Mouse (Mus musculus) midbrain, embryonic 10.5 days (tissue): ENCODE data around the gene Senp7. TPM values are rescaled to one million over a fixed set of nuclear protein-coding genes. Genes with fewer than 3 reads are reported as not detected.

Experiments
- DNase-seq: peaks from one replicate; pipeline ENCODE4 v3.0.0-alpha.2; 2017; ENCODE audit warnings: low spot score
- H3K27ac ChIP-seq: fragments of 300-500 bp; sonication (generic); replicated peaks from 2 replicates; pipeline ENCODE4 v1.5.1; 2016; ENCODE audit warnings: mild to moderate bottlenecking
- H3K27me3 ChIP-seq: fragments of 300-500 bp; sonication (generic); 2 replicates; pipeline ENCODE4 v1.6.1; 2016; ENCODE audit warnings: low read depth, mild to moderate bottlenecking; ENCODE audit not compliant: poor library complexity, severe bottlenecking
- H3K36me3 ChIP-seq: fragments of 300-500 bp; sonication (generic); 2 replicates; pipeline ENCODE4 v1.6.1; 2016; ENCODE audit warnings: mild to moderate bottlenecking, moderate library complexity
- H3K4me1 ChIP-seq: fragments of 300-500 bp; sonication (generic); 2 replicates; pipeline ENCODE4 v1.6.1; 2016
- H3K4me3 ChIP-seq: fragments of 300-500 bp; sonication (generic); 2 replicates; pipeline ENCODE4 v1.5.1; 2016; ENCODE audit warnings: mild to moderate bottlenecking, moderate library complexity
- H3K9me3 ChIP-seq: fragments of 300-500 bp; sonication (generic); replicated peaks from 2 replicates; pipeline ENCODE4 v1.6.1; 2016; ENCODE audit warnings: mild to moderate bottlenecking
- WGBS: fragments of 180-500 bp; shearing (Covaris S2); methylation state at CpG from one replicate; pipeline ENCODE4 v1.1.7; 2016; 5-methylcytosine and 5-hydroxymethylcytosine counted together
- polyA plus RNA-seq: library from polyadenylated mRNA; unstranded; fragments of >200 nt; fragmentation: Nextera tagmentation; extraction: Ambion mirVana; gene quantifications from 2 replicates; pipeline ENCODE4 v1.2.1, GENCODE M21; 2016

The Senp7 gene
- polyA plus RNA-seq, 1 experiment from 2014 or later: 32.4 TPM

DNA sequence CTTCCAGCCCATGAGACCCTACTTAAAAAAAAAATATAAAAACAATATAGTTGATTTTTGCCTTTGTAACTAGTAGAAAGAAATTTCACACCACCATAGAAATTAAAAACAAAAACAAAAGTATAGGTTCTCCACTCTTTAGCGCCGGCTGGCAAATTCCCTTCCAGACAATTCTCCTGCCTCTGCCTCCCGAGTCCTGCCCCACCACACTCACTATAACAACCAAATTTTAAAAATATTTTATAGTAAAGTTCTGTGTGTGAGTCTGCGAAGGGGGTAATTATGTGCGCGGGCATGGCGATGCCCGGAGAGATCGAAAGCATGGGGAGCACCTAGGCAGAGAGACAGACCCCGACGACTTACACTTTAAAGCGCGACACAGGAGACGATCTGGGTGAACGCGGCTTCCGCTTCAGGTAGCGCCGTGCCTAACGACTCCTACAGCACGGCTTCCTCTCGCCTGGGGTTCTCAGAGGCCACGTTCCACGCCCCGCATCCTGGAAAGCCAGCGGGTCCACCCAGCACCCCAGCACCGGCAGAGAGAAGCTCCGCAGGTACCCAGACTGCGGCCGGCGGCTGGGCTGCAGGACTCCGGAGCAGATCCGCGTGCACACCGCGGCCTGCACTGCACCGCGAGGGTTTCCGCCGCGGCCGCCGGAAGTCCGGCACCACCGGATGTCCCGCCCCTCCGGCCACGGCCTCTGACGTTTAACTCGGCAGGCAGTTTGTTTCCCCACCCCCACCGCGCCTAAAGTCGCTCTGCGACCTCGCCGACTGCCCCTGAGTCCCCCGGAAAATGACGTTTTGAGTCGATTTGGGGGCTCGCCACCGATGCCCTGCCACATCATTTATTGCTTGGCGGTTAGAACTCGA is 10.8 kb upstream of the Senp7 start, which contains the start of gene Trmt10c:
TSS of gene Trmt10c (minus strand) at position 682 of the 873 bp plus-strand sequence.
- no peaks in the 10 kb centered on the region for H3K9me3 ChIP-seq
- peaks cover 17% of the 10 kb centered on the region for H3K4me1 ChIP-seq
- 1% methylated on average over 63 of the region's 63 CpGs for WGBS
- no peaks in the 10 kb centered on the region for H3K27me3 ChIP-seq
- peak; percentile 94 for DNase-seq
- H3K27ac ChIP-seq: peak within 1 kb of the TSS; percentile 94
- H3K4me3 ChIP-seq: peak within 1 kb of the TSS; percentile 90
- peaks cover 33% of the 10 kb centered on the region for H3K36me3 ChIP-seq

DNA sequence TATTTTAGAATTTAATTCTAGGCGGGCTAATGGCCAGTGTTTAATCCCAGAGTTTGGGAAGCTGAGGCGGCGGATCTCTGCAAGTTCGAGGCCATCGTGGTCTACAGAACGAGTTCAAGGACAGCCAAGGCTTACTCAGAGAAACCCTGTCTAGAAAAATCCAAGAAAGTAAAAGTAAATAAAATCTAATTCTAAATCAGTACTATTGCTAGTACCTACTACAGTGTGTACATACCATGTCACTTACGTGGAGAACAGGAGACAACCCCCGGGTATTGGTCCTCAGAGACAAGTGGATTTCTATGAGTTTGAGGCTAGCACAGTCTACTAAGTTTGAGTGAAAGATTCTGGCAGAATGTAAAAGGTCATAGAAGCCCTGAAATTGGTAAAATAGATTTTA is 10.0 kb upstream of the Senp7 start:
- peaks cover 17% of the 10 kb centered on the region for H3K4me1 ChIP-seq
- H3K4me3 ChIP-seq: peak overlapping the region; percentile 90
- DNase-seq: no peak
- peak overlapping the region; percentile 94 for H3K27ac ChIP-seq
- 35% methylated on average over 8 of the region's 8 CpGs for WGBS
- H3K36me3 ChIP-seq: peaks cover 26% of the 10 kb centered on the region
- H3K27me3 ChIP-seq: no peaks in the 10 kb centered on the region
- H3K9me3 ChIP-seq: no peaks in the 10 kb centered on the region

DNA sequence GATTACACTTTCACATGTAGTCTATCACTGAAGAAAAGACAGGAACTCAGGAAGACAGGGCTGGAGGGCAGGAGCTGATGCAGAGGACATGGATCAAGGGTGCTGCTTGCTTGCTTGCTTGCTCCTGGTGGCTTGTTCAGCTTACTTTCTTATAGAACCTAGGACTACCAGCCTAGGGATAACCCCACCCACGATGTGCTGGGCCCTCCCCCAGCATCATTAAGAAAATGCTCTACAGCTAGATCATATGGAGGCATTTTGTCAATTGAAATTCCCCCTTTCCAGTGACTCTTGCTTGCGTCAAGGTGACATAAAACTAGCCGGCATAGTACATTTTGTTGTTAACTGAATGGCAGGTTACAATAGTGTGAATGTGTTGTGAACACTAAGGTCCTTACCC is 7.8 kb downstream of the Senp7 start:
- no peak for DNase-seq
- whole genome bisulfite sequencing: 88% methylated on average over 3 of the region's 3 CpGs
- Histone ChIP-seq H3K27ac (no peak overlapping the region), H3K4me1 (peaks cover 24% of the 10 kb centered on the region), H3K36me3 (no peaks in the 10 kb centered on the region), H3K4me3 (no peak overlapping the region), H3K27me3 (peaks cover 18% of the 10 kb centered on the region), H3K9me3 (no peaks in the 10 kb centered on the region)

- Histone ChIP-seq H3K36me3 (no peaks in the 10 kb centered on the region), H3K9me3 (no peaks in the 10 kb centered on the region), H3K4me1 (peaks cover 24% of the 10 kb centered on the region), H3K27me3 (peaks cover 27% of the 10 kb centered on the region), H3K4me3 (no peak overlapping the region), H3K27ac (peak overlapping the region; percentile 72; the same call in 1 of the 2 replicates)
- WGBS: 31% methylated on average over 7 of the region's 7 CpGs
- DNase-seq: peak; percentile 76
Observed at GRCm38 (mm10) chr16:56056944-56057590, 8.9 kb downstream of the Senp7 start.

DNA sequence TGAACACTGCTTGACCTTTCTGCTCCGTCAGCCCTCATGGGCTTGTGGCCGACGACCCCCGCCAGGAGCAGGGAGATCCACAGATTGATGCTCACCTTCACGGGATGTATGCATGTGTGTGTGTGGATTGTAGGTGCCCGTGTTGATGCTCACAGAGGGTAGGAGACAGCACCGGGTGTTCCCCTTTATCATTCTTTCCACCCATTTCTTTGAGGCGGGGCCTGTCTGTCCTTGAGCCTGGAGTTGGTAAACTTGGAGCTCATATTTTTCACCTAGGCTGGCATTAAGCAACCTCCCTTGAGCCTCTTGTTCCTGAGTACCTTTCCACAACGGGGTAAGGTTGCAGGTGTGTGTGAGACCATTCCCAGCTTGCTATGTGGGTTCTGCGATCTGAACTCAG is 10.0 kb downstream of the Senp7 start:
- Histone ChIP-seq H3K27me3 (peaks cover 30% of the 10 kb centered on the region), H3K9me3 (no peaks in the 10 kb centered on the region), H3K36me3 (no peaks in the 10 kb centered on the region), H3K4me1 (peaks cover 29% of the 10 kb centered on the region), H3K4me3 (no peak overlapping the region), H3K27ac (peak overlapping the region; percentile 72)
- DNase-seq: no peak
- whole genome bisulfite sequencing: 67% methylated on average over 10 of the region's 10 CpGs

GRCm38 (mm10) chr16:56061995-56062594 is 14.0 kb downstream of the Senp7 start:
- DNase-seq: no peak
- no peak overlapping the region for H3K27ac ChIP-seq
- H3K27me3 ChIP-seq: peaks cover 17% of the 10 kb centered on the region
- no peaks in the 10 kb centered on the region for H3K36me3 ChIP-seq
- H3K4me1 ChIP-seq: peaks cover 22% of the 10 kb centered on the region
- no peaks in the 10 kb centered on the region for H3K9me3 ChIP-seq
- 80% methylated on average over 7 of the region's 7 CpGs for WGBS
- no peak overlapping the region for H3K4me3 ChIP-seq

DNA sequence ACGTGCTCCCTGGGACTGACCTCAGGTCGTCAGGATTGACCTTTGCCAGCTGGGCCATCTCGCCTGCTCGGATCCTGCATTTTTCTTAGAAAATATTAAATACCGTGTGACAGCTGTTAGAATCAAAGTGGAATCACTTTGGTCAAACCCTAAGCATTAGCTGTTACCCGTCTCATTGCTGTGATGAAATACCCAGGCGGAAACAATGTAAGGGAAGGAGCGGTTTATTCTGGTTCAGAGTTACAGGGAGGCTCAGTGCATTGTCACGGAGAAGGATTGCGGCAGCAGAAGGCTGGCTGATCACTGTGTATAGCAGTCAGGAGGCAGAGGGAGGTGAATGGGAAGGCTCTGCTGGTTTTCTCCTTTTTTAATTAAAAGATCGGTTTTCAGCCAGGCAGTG is 14.8 kb downstream of the Senp7 start:
- Histone ChIP-seq H3K4me3 (no peak overlapping the region), H3K36me3 (no peaks in the 10 kb centered on the region), H3K9me3 (no peaks in the 10 kb centered on the region), H3K4me1 (peaks cover 13% of the 10 kb centered on the region), H3K27ac (no peak overlapping the region; the same call in 1 of the 2 replicates), H3K27me3 (peaks cover 15% of the 10 kb centered on the region)
- 57% methylated on average over 11 of the region's 11 CpGs for WGBS
- no peak for DNase-seq

GRCm38 (mm10) chr16:56064334-56064990 is 16.3 kb downstream of the Senp7 start:
- Histone ChIP-seq H3K27ac (peak overlapping the region; percentile 81), H3K9me3 (no peaks in the 10 kb centered on the region)

GRCm38 (mm10) chr16:56066113-56066512 is 18.0 kb downstream of the Senp7 start:
- DNase-seq: no peak
- WGBS: 40% methylated on average over 8 of the region's 8 CpGs
- Histone ChIP-seq H3K4me1 (peaks cover 10% of the 10 kb centered on the region; the same call in 1 of the 2 replicates), H3K27me3 (peaks cover 11% of the 10 kb centered on the region), H3K36me3 (no peaks in the 10 kb centered on the region), H3K27ac (no peak overlapping the region), H3K4me3 (no peak overlapping the region), H3K9me3 (no peaks in the 10 kb centered on the region)

More at GRCm38 (mm10) chr16:56064334-56064990, 16.3 kb downstream of the Senp7 start:
- 9% methylated on average over 20 of the region's 20 CpGs for WGBS
- Histone ChIP-seq H3K4me3 (peak overlapping the region; percentile 53), H3K4me1 (peaks cover 10% of the 10 kb centered on the region; the same call in 1 of the 2 replicates), H3K27me3 (peaks cover 11% of the 10 kb centered on the region), H3K36me3 (no peaks in the 10 kb centered on the region)
- peak; percentile 73 for DNase-seq

- 93% methylated on average over 6 of the region's 6 CpGs for WGBS
Observed at GRCm38 (mm10) chr16:56068523-56069070, 20.5 kb downstream of the Senp7 start.

DNA sequence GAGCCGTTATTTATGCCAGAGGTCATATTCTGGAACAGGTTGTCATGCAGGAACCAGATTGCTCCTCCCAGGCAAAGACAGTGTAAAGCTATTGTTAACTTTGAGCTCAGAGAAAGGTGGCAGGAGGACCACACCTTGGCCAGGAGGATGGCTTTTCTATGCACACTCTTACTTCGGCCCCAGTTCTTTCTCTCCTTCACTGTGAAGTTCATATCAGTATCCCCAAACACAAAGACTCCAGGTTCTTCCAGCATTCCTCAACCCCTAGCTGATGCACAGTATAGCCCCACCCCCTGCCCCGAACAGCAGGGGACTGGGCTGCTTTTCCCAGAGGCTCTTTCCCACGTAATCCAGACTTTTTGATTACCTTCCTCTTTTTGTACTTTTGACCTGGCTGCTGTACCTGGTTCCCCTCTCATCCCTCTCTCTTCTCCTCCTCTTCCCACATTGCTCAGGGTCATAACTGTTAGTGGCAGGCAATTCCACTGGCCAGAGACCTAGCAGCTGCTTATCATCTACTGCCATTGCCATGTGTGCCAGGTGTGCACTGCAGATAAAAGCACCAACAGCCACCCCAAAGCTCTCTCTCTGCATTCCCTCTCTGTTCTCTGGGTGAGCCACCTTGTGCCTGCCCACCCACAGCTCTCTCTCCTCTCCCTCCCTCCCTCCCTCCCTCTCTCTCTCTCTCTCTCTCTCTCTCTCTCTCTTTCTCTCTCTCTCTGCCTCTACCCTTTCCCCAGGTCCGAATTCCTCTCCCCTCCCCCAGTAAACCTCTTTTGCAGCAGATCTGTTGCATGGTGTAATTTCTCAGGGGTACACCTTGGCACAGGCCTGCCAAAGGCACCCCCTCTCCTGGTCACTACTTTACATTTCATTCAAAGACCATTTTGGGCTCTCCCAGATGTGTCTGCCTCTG is 23.4 kb downstream of the Senp7 start:
- no peak for DNase-seq
- 43% methylated on average over 5 of the region's 5 CpGs for WGBS
- no peaks in the 10 kb centered on the region for H3K9me3 ChIP-seq

More at GRCm38 (mm10) chr16:56068523-56069070, 20.5 kb downstream of the Senp7 start:
- H3K27ac ChIP-seq: no peak overlapping the region
- no peaks in the 10 kb centered on the region for H3K9me3 ChIP-seq
- H3K4me1 ChIP-seq: 0 out of 2 replicates have a peak, but pooled peaks cover 5% of the 10 kb centered on the region
- no peak for DNase-seq
- H3K27me3 ChIP-seq: no peaks in the 10 kb centered on the region
- no peak overlapping the region for H3K4me3 ChIP-seq
- H3K36me3 ChIP-seq: no peaks in the 10 kb centered on the region

More for the DNA sequence above, 23.4 kb downstream of the Senp7 start:
- H3K36me3 ChIP-seq: no peaks in the 10 kb centered on the region
- no peak overlapping the region for H3K4me3 ChIP-seq
- H3K4me1 ChIP-seq: peaks cover 13% of the 10 kb centered on the region
- 0 out of 2 replicates have a peak overlapping the region, but pooled peaks have one; percentile 23 for H3K27ac ChIP-seq
- no peaks in the 10 kb centered on the region for H3K27me3 ChIP-seq
